Mouse (Mus musculus): Measurements from ENCODE around the gene Ap1s3.

DNA sequence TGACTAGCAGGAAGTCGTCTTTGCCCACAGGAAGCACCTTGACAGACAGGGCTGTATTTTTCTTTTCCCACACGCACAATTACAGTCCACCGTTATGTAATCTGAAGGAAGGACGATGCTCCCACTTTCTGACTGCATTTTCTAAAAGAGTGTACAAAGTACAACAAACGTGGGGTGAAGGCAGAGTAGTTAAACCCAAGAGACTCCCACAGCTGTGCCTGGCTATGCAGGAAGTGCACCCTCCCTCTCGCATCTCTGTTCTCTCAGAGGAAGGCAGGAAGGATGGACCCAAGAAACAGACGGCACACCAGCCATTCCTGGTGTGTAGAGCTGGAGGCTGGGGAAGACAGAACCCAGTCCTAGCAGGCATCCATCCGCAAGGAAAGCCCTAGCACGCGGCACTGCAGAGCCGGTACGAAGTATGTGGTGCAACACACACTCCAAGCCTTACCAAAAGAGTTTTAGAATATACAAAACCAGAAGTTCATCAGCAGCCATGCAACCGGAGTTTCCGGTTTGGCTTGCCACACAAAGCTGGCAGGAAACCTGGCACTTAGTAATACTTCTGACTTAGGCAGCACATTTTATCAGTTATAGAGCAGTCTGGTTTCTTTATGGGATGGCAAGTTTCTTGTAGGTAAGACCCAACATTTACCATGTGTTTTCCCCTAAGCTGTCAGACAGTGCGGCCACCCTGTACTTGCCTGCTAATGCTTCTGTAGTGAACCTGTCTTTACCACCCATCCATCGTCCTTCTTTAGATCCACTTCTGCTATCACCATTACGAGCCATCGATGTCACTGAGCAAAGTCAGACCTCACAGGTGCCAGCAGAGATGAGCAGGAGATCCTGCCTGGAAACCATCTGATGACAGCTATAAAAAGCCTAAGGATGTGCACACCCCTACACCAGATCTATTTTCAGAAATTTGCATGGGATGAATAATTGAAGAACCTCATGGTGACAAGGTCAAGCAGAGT lies 39.7 kb upstream of the Ap1s3 start:
- no peak for TF ChIP-seq POLR2A (IDR thresholded peaks at IDR 0.05; ENCODE audit: insufficient read depth, low read depth, low read length)
- no peak for TF ChIP-seq CTCF (IDR thresholded peaks at IDR 0.05)
